Mouse (Mus musculus): ENCODE data around the gene Zfp113. TPM values are rescaled to one million over a fixed set of nuclear protein-coding genes. Genes with fewer than 3 reads are reported as not detected.
"Not testable (repeated sequence)": the region's sequence is repeated elsewhere in the genome, so short reads cannot be mapped to it uniquely, and the experiment has no call there.

Zfp113 gene
- polyA plus RNA-seq, 1 experiment from 2014 or later, result 36.3 TPM

- DNase-seq (ENCODE audit: low spot score), result peak; percentile 93
- Histone ChIP-seq H3K36me3 (peaks cover 27% of the 10 kb centered on the region), H3K9me3 (replicated peaks) (no peaks in the 10 kb centered on the region), H3K27ac (peak within 1 kb of the TSS; percentile 94), H3K4me1 (peaks cover 12% of the 10 kb centered on the region), H3K27me3 (ENCODE audit: low read depth, poor library complexity, severe bottlenecking) (no peaks in the 10 kb centered on the region), H3K4me3 (peak within 1 kb of the TSS; percentile 75)
- WGBS, result 7% methylated on average over 38 of the region's 38 CpGs
These were observed 39.0 kb downstream of the Zfp113 start, which contains the start of gene Zscan21 for GRCm38 (mm10) chr5:138116255-138117198. Gene Zscan21 (plus strand): TSS chr5:138116903.

DNA sequence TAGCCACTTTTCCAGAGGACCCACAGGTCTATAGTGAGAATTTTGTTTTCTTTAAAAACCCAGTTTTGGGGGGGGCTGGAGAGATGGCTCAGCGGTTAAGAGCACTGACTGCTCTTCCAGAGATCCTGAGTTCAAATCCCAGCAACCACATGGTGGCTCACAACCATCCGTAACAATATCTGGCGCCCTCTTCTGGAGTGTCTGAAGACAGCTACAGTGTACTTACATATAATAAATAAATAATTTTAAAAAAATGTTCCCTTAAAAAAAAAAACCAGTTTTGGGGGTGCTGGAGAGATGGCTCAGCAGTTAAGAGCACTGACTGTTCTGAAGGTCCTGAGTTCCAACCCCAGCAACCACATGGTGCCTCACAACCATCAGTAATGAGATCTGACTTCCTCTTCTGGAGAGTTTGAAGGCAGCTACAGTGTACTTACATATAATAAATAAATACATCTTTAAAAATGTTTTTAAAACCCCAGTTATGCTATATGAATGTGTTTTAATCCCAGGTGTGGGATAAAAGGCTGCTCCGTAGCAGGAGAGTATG is 45.6 kb downstream of the Zfp113 start:
- not testable (repeated sequence) for H3K27ac ChIP-seq; H3K36me3 ChIP-seq; H3K27me3 ChIP-seq (ENCODE audit: low read depth, poor library complexity, severe bottlenecking); H3K9me3 ChIP-seq (replicated peaks); DNase-seq (ENCODE audit: low spot score); H3K4me1 ChIP-seq; H3K4me3 ChIP-seq
- WGBS, result 61% methylated on average over 4 of the region's 4 CpGs

DNA sequence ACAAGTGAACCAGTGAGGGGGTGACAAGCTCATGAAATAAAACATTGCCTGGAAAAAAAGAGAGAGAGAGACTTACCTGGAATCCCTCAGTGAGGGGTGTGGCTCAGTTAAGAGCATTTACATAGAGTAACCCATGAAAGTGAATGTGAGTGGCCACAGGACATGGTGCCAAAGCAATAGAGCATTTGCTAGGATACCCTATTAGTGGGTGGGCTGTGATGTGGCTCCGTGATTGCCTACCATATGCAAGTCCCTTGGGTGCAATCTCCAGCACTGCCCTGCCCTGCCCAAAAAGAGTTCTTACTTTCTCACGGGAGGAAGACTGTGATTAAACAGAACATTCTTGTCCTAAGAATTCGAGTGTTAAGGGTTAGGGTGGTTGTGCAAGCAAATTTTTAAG is 48.4 kb downstream of the Zfp113 start:
- no peak for DNase-seq (ENCODE audit: low spot score)
- Histone ChIP-seq H3K9me3 (replicated peaks) (no peaks in the 10 kb centered on the region), H3K27ac (no peak overlapping the region), H3K27me3 (ENCODE audit: low read depth, poor library complexity, severe bottlenecking) (no peaks in the 10 kb centered on the region), H3K4me1 (no peaks in the 10 kb centered on the region), H3K36me3 (peaks cover 36% of the 10 kb centered on the region), H3K4me3 (no peak overlapping the region)
- 63% methylated on average over 3 of the region's 3 CpGs for WGBS

DNA sequence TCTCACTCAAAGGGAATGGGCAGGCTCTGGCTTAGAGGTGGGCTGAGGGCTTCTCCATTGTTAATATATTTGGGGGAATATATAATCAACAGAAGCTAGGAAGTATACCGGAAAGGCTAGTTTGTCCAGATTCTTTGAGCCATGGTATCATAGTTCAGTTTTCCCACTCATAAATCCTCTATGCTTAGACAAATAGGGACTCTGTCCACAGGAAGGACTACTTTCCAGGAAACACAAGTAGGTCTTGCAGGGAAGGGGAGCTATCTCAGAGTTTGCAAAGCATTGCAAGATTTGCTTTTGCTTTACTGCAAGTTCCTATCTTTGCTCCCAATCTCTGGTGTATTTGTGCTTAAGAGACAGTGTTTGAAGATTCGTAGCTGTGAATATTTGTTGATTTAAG is 50.6 kb downstream of the Zfp113 start:
- no peaks in the 10 kb centered on the region for H3K27me3 ChIP-seq (ENCODE audit: low read depth, poor library complexity, severe bottlenecking)

GRCm38 (mm10) chr5:138094474-138094873 is 61.1 kb downstream of the Zfp113 start:
- Histone ChIP-seq H3K27me3 (ENCODE audit: low read depth, poor library complexity, severe bottlenecking) (no peaks in the 10 kb centered on the region), H3K27ac (no peak overlapping the region), H3K4me1 (no peaks in the 10 kb centered on the region), H3K4me3 (no peak overlapping the region), H3K9me3 (replicated peaks) (no peaks in the 10 kb centered on the region), H3K36me3 (peaks cover 83% of the 10 kb centered on the region)
- DNase-seq (ENCODE audit: low spot score), result no peak
- WGBS, result 97% methylated on average over 6 of the region's 6 CpGs

More for the DNA sequence above, 50.6 kb downstream of the Zfp113 start:
- WGBS, result 94% methylated on average over 2 of the region's 2 CpGs
- Histone ChIP-seq H3K4me1 (no peaks in the 10 kb centered on the region), H3K4me3 (no peak overlapping the region), H3K9me3 (replicated peaks) (no peaks in the 10 kb centered on the region), H3K27ac (no peak overlapping the region), H3K36me3 (peaks cover 58% of the 10 kb centered on the region)
- DNase-seq (ENCODE audit: low spot score), result no peak

GRCm38 (mm10) chr5:138092771-138093170 is 62.8 kb downstream of the Zfp113 start:
- H3K27me3 ChIP-seq (ENCODE audit: low read depth, poor library complexity, severe bottlenecking), result no peaks in the 10 kb centered on the region
- H3K4me1 ChIP-seq, result no peaks in the 10 kb centered on the region
- H3K36me3 ChIP-seq, result peaks cover 83% of the 10 kb centered on the region
- H3K9me3 ChIP-seq (replicated peaks), result no peaks in the 10 kb centered on the region
- no peak overlapping the region for H3K27ac ChIP-seq
- no peak for DNase-seq (ENCODE audit: low spot score)
- H3K4me3 ChIP-seq, result no peak overlapping the region
- 93% methylated on average over 4 of the region's 4 CpGs for WGBS

GRCm38 (mm10) chr5:138090737-138091136 is 64.8 kb downstream of the Zfp113 start:
- H3K4me1 ChIP-seq, result peaks cover 9% of the 10 kb centered on the region
- WGBS, result 95% methylated on average over 5 of the region's 5 CpGs

GRCm38 (mm10) chr5:138090271-138090670 is 65.3 kb downstream of the Zfp113 start:
- H3K4me1 ChIP-seq, result peaks cover 9% of the 10 kb centered on the region
- H3K27me3 ChIP-seq (ENCODE audit: low read depth, poor library complexity, severe bottlenecking), result no peaks in the 10 kb centered on the region
- no peaks in the 10 kb centered on the region for H3K9me3 ChIP-seq (replicated peaks)
- WGBS, result 90% methylated on average over 3 of the region's 3 CpGs
- no peak overlapping the region for H3K4me3 ChIP-seq
- no peak for DNase-seq (ENCODE audit: low spot score)
- H3K27ac ChIP-seq, result no peak overlapping the region
- peaks cover 66% of the 10 kb centered on the region for H3K36me3 ChIP-seq

More at GRCm38 (mm10) chr5:138090737-138091136, 64.8 kb downstream of the Zfp113 start:
- Histone ChIP-seq H3K9me3 (replicated peaks) (no peaks in the 10 kb centered on the region), H3K36me3 (peaks cover 70% of the 10 kb centered on the region), H3K27me3 (ENCODE audit: low read depth, poor library complexity, severe bottlenecking) (no peaks in the 10 kb centered on the region), H3K27ac (no peak overlapping the region), H3K4me3 (no peak overlapping the region)
- no peak for DNase-seq (ENCODE audit: low spot score)

MicroRNAs within 50 kb of the gene (microRNA counts, 519-probe panel; counts per million panel counts)
- microRNA mmu-miR-106b (6,015 counts per million, percentile 93 among the panel's probes with 10 or more counts), microRNA mmu-miR-25 (8,164 counts per million, percentile 99 among the panel's probes with 10 or more counts), microRNA mmu-miR-93 (6,555 counts per million, percentile 96 among the panel's probes with 10 or more counts)

Small RNA genes within 50 kb of the gene (microRNA-seq; reads per million reads assigned to microRNA genes)
- 9,678 reads per million, percentile 95 among the genes with 10 or more reads in this experiment for gene Mir106b
- gene Mir25, result 901 reads per million, percentile 72 among the genes with 10 or more reads in this experiment
- gene Mir93, result 15,149 reads per million, percentile 96 among the genes with 10 or more reads in this experiment

Other genes starting within 250 kb of the Zfp113 start
- gene Cyp3a13, start 234.1 kb downstream of the Zfp113 start, polyA plus RNA-seq (2016; fragmentation: Nextera tagmentation; extraction: Ambion mirVana), result not detected in 2 replicates
- 0.04 TPM in 1 of 2 replicates, not detected in the other for gene Gjc3, start 192.6 kb downstream of the Zfp113 start, polyA plus RNA-seq (2016; fragmentation: Nextera tagmentation; extraction: Ambion mirVana)
- not detected in 2 replicates for gene Azgp1, start 174.2 kb downstream of the Zfp113 start, polyA plus RNA-seq (2016; fragmentation: Nextera tagmentation; extraction: Ambion mirVana)
- gene Smok3a, start 134.5 kb downstream of the Zfp113 start, polyA plus RNA-seq (2016; fragmentation: Nextera tagmentation; extraction: Ambion mirVana), result not detected in 2 replicates
- gene Smok3b, start 134.3 kb downstream of the Zfp113 start, polyA plus RNA-seq (2016; fragmentation: Nextera tagmentation; extraction: Ambion mirVana), result not detected in 2 replicates
- not detected in 2 replicates for gene Smok3c, start 102.5 kb downstream of the Zfp113 start, polyA plus RNA-seq (2016; fragmentation: Nextera tagmentation; extraction: Ambion mirVana)
- gene Zkscan1, start 70.7 kb downstream of the Zfp113 start, polyA plus RNA-seq (2016; fragmentation: Nextera tagmentation; extraction: Ambion mirVana), result 24.5 and 29.4 TPM in 2 replicates
- 87.1 and 97.2 TPM in 2 replicates for gene Zscan21, start 38.8 kb downstream of the Zfp113 start, polyA plus RNA-seq (2016; fragmentation: Nextera tagmentation; extraction: Ambion mirVana)
- 381 and 386 TPM in 2 replicates for gene Cops6, start 5.3 kb upstream of the Zfp113 start, polyA plus RNA-seq (2016; fragmentation: Nextera tagmentation; extraction: Ambion mirVana)
- gene Ap4m1, start 16.3 kb upstream of the Zfp113 start, polyA plus RNA-seq (2016; fragmentation: Nextera tagmentation; extraction: Ambion mirVana), result 26.4 and 32.0 TPM in 2 replicates
- 384 and 399 TPM in 2 replicates for gene Mcm7, start 16.7 kb upstream of the Zfp113 start, polyA plus RNA-seq (2016; fragmentation: Nextera tagmentation; extraction: Ambion mirVana)
- 133 and 145 TPM in 2 replicates for gene Taf6, start 31.7 kb upstream of the Zfp113 start, polyA plus RNA-seq (2016; fragmentation: Nextera tagmentation; extraction: Ambion mirVana)
- 54.6 and 60.4 TPM in 2 replicates for gene Cnpy4, start 31.7 kb upstream of the Zfp113 start, polyA plus RNA-seq (2016; fragmentation: Nextera tagmentation; extraction: Ambion mirVana)
- 6.6 and 9.5 TPM in 2 replicates for gene Mblac1, start 38.6 kb upstream of the Zfp113 start, polyA plus RNA-seq (2016; fragmentation: Nextera tagmentation; extraction: Ambion mirVana)
- not detected in 2 replicates for gene Nxpe5, start 70.2 kb upstream of the Zfp113 start, polyA plus RNA-seq (2016; fragmentation: Nextera tagmentation; extraction: Ambion mirVana)
- 35.4 and 39.7 TPM in 2 replicates for gene Lamtor4, start 99.7 kb upstream of the Zfp113 start, polyA plus RNA-seq (2016; fragmentation: Nextera tagmentation; extraction: Ambion mirVana)
- gene BC037034, start 108.3 kb upstream of the Zfp113 start, polyA plus RNA-seq (2016; fragmentation: Nextera tagmentation; extraction: Ambion mirVana), result 5.4 and 6.3 TPM in 2 replicates
- 3.3 and 3.7 TPM in 2 replicates for gene Gal3st4, start 117.1 kb upstream of the Zfp113 start, polyA plus RNA-seq (2016; fragmentation: Nextera tagmentation; extraction: Ambion mirVana)
- 0.08 and 0.18 TPM in 2 replicates for gene Gm43720, start 124.2 kb upstream of the Zfp113 start, polyA plus RNA-seq (2016; fragmentation: Nextera tagmentation; extraction: Ambion mirVana)
- gene Gpc2, start 124.3 kb upstream of the Zfp113 start, polyA plus RNA-seq (2016; fragmentation: Nextera tagmentation; extraction: Ambion mirVana), result 36.5 and 54.3 TPM in 2 replicates
- 4.7 and 6.7 TPM in 2 replicates for gene Stag3, start 124.5 kb upstream of the Zfp113 start, polyA plus RNA-seq (2016; fragmentation: Nextera tagmentation; extraction: Ambion mirVana)
- gene Pvrig, start 186.2 kb upstream of the Zfp113 start, polyA plus RNA-seq (2016; fragmentation: Nextera tagmentation; extraction: Ambion mirVana), result not detected in 2 replicates

All from limb, embryonic 10.5 days (tissue).